Mouse (Mus musculus): ENCODE data around the gene Cacna1e.

Gene Cacna1e

GRCm38 (mm10) chr1:154884275-154885206 lies at the start of gene Cacna1e:
Gene Cacna1e, minus strand, starts transcription at chr1:154884501.
- peak; percentile 6 for DNase-seq

GRCm38 (mm10) chr1:154918406-154918805 lies 34.1 kb upstream of the Cacna1e start:
- DNase-seq, result no peak

GRCm38 (mm10) chr1:154917438-154917837 lies 33.1 kb upstream of the Cacna1e start:
- no peak for DNase-seq

GRCm38 (mm10) chr1:154909554-154909953 lies 25.3 kb upstream of the Cacna1e start:
- no peak for DNase-seq

GRCm38 (mm10) chr1:154897390-154897789 lies 13.1 kb upstream of the Cacna1e start:
- no peak for DNase-seq

GRCm38 (mm10) chr1:154890244-154890643 lies 5.9 kb upstream of the Cacna1e start:
- no peak for DNase-seq

- DNase-seq, result no peak
Observed at GRCm38 (mm10) chr1:154888495-154888894, 4.2 kb upstream of the Cacna1e start.

GRCm38 (mm10) chr1:154888018-154888417 lies 3.7 kb upstream of the Cacna1e start:
- DNase-seq, result no peak

GRCm38 (mm10) chr1:154887546-154887945 lies 3.2 kb upstream of the Cacna1e start:
- no peak for DNase-seq

- no peak for DNase-seq
Observed at GRCm38 (mm10) chr1:154886611-154887010, 2.3 kb upstream of the Cacna1e start.

- DNase-seq, result peak; percentile 5
Observed at GRCm38 (mm10) chr1:154885207-154885548, 877 bp upstream of the Cacna1e start.

GRCm38 (mm10) chr1:154883596-154884191 lies 607 bp downstream of the Cacna1e start:
- no peak for DNase-seq

- DNase-seq, result no peak
Observed at GRCm38 (mm10) chr1:154865981-154866380, 18.3 kb downstream of the Cacna1e start.

GRCm38 (mm10) chr1:154861416-154861815 lies 22.9 kb downstream of the Cacna1e start:
- no peak for DNase-seq

GRCm38 (mm10) chr1:154854564-154854963 lies 29.7 kb downstream of the Cacna1e start:
- DNase-seq, result no peak

GRCm38 (mm10) chr1:154850515-154851287 lies 33.6 kb downstream of the Cacna1e start:
- DNase-seq, result peak; percentile 3

- no peak for DNase-seq
Observed at GRCm38 (mm10) chr1:154848683-154849579, 35.4 kb downstream of the Cacna1e start.

- no peak for DNase-seq
Observed at GRCm38 (mm10) chr1:154846900-154847299, 37.4 kb downstream of the Cacna1e start.

GRCm38 (mm10) chr1:154843427-154843826 lies 40.9 kb downstream of the Cacna1e start:
- DNase-seq, result peak; percentile 7

- DNase-seq, result no peak
Observed at GRCm38 (mm10) chr1:154842336-154842735, 42.0 kb downstream of the Cacna1e start.

GRCm38 (mm10) chr1:154841057-154841630 lies 43.2 kb downstream of the Cacna1e start:
- no peak for DNase-seq

- no peak for DNase-seq
Observed at GRCm38 (mm10) chr1:154839272-154839671, 45.0 kb downstream of the Cacna1e start.
